Mouse (Mus musculus) forebrain, embryonic 15.5 days (tissue): ENCODE measurements at regions not wholly inside any gene's neighbourhood (a gene's known extent, or its start where the extent isn't known, plus 50 kb on each side); places are given as distances from the start of the nearest gene placed in this dataset.

Experiments
- ATAC-seq: fragments of 200-750 bp; cut with Nextera tagmentation; replicated peaks from 2 replicates; pipeline ENCODE4 v1.8.0; 2017; ENCODE audit warnings: mild to moderate bottlenecking, moderate TSS enrichment, moderate library complexity
- H3K27ac ChIP-seq: fragments of 300-500 bp; sonication (generic); replicated peaks from 2 replicates; pipeline ENCODE4 v1.5.1; 2015; ENCODE audit warnings: mild to moderate bottlenecking, inconsistent platforms
- H3K27me3 ChIP-seq: fragments of 300-500 bp; sonication (generic); 2 replicates; pipeline ENCODE4 v1.6.1; 2015; ENCODE audit warnings: inconsistent platforms
- H3K36me3 ChIP-seq: fragments of 300-500 bp; sonication (generic); 2 replicates; pipeline ENCODE4 v1.6.1; 2015; ENCODE audit warnings: mild to moderate bottlenecking, inconsistent platforms
- H3K4me1 ChIP-seq: fragments of 300-500 bp; sonication (generic); 2 replicates; pipeline ENCODE4 v1.6.1; 2015; ENCODE audit warnings: inconsistent platforms
- H3K4me2 ChIP-seq: fragments of 300-500 bp; sonication (generic); replicated peaks from 2 replicates; pipeline ENCODE4 v1.6.1; 2015; ENCODE audit warnings: mild to moderate bottlenecking, inconsistent platforms
- H3K4me3 ChIP-seq: fragments of 300-500 bp; sonication (generic); 2 replicates; pipeline ENCODE4 v1.5.1; 2015; ENCODE audit warnings: mild to moderate bottlenecking, inconsistent platforms
- H3K9ac ChIP-seq: fragments of 300-500 bp; sonication (generic); replicated peaks from 2 replicates; pipeline ENCODE4 v1.6.1; 2015; ENCODE audit warnings: mild to moderate bottlenecking, inconsistent platforms
- H3K9me3 ChIP-seq: fragments of 300-500 bp; sonication (generic); 2 replicates; pipeline ENCODE4 v1.6.1; 2016; ENCODE audit warnings: inconsistent platforms
- whole genome bisulfite sequencing: fragments of 180-500 bp; shearing (Covaris S2); methylation state at CpG from one replicate; pipeline ENCODE4 v1.1.7; 2015; ENCODE audit warnings: mixed read lengths; 5-methylcytosine and 5-hydroxymethylcytosine counted together

- Histone ChIP-seq H3K27me3 (no peaks in the 10 kb centered on the region), H3K9ac (no peak overlapping the region), H3K4me1 (no peaks in the 10 kb centered on the region), H3K4me3 (no peak overlapping the region), H3K9me3 (no peaks in the 10 kb centered on the region), H3K27ac (no peak overlapping the region), H3K36me3 (no peaks in the 10 kb centered on the region), H3K4me2 (no peak overlapping the region)
- 76% methylated on average over 7 of the region's 7 CpGs for WGBS
- ATAC-seq = peak; percentile 72; the same call in 1 of the 2 replicates
Observed at GRCm38 (mm10) chr15:67495001-67495658, 994.4 kb upstream of the Lrrc6 start.

- Histone ChIP-seq H3K4me1 (no peaks in the 10 kb centered on the region), H3K9me3 (no peaks in the 10 kb centered on the region), H3K27me3 (no peaks in the 10 kb centered on the region), H3K4me3 (no peak overlapping the region), H3K9ac (no peak overlapping the region), H3K4me2 (no peak overlapping the region), H3K27ac (no peak overlapping the region), H3K36me3 (no peaks in the 10 kb centered on the region)
- ATAC-seq = no peak
- 85% methylated on average over 2 of the region's 2 CpGs for WGBS
Observed at GRCm38 (mm10) chr15:67481733-67482132, 981.0 kb upstream of the Lrrc6 start.

GRCm38 (mm10) chr15:67474325-67474724, 973.6 kb upstream of the Lrrc6 start:
- no peak for ATAC-seq
- WGBS = 93% methylated on average over 5 of the region's 5 CpGs
- no peak overlapping the region for H3K9ac ChIP-seq

GRCm38 (mm10) chr15:67472979-67473378, 972.3 kb upstream of the Lrrc6 start:
- no peak overlapping the region for H3K27ac ChIP-seq
- H3K27me3 ChIP-seq = no peaks in the 10 kb centered on the region
- H3K4me3 ChIP-seq = no peak overlapping the region
- H3K4me1 ChIP-seq = no peaks in the 10 kb centered on the region
- no peaks in the 10 kb centered on the region for H3K36me3 ChIP-seq
- no peak overlapping the region for H3K4me2 ChIP-seq
- no peak overlapping the region for H3K9ac ChIP-seq
- no peaks in the 10 kb centered on the region for H3K9me3 ChIP-seq
- no peak for ATAC-seq

More at GRCm38 (mm10) chr15:67474325-67474724, 973.6 kb upstream of the Lrrc6 start:
- Histone ChIP-seq H3K4me1 (no peaks in the 10 kb centered on the region), H3K9me3 (no peaks in the 10 kb centered on the region), H3K4me2 (no peak overlapping the region), H3K4me3 (no peak overlapping the region), H3K36me3 (no peaks in the 10 kb centered on the region), H3K27me3 (no peaks in the 10 kb centered on the region), H3K27ac (no peak overlapping the region)

GRCm38 (mm10) chr15:67471283-67471682, 970.6 kb upstream of the Lrrc6 start:
- no peaks in the 10 kb centered on the region for H3K9me3 ChIP-seq
- no peak overlapping the region for H3K27ac ChIP-seq
- H3K4me1 ChIP-seq = no peaks in the 10 kb centered on the region
- 97% methylated on average over 1 of the region's 1 CpGs for WGBS
- no peaks in the 10 kb centered on the region for H3K36me3 ChIP-seq
- H3K4me3 ChIP-seq = no peak overlapping the region
- H3K9ac ChIP-seq = no peak overlapping the region
- H3K4me2 ChIP-seq = no peak overlapping the region
- no peaks in the 10 kb centered on the region for H3K27me3 ChIP-seq
- ATAC-seq = no peak

GRCm38 (mm10) chr15:67470036-67470435, 969.3 kb upstream of the Lrrc6 start:
- Histone ChIP-seq H3K27me3 (no peaks in the 10 kb centered on the region), H3K9me3 (no peaks in the 10 kb centered on the region), H3K4me2 (no peak overlapping the region), H3K9ac (no peak overlapping the region), H3K27ac (no peak overlapping the region), H3K36me3 (no peaks in the 10 kb centered on the region), H3K4me1 (no peaks in the 10 kb centered on the region), H3K4me3 (no peak overlapping the region)
- no peak for ATAC-seq

GRCm38 (mm10) chr15:67467404-67468345, 967.0 kb upstream of the Lrrc6 start:
- H3K27me3 ChIP-seq = no peaks in the 10 kb centered on the region
- no peak for ATAC-seq
- WGBS = 40% methylated on average over 4 of the region's 4 CpGs

GRCm38 (mm10) chr15:67462863-67463262, 962.2 kb upstream of the Lrrc6 start:
- Histone ChIP-seq H3K36me3 (no peaks in the 10 kb centered on the region), H3K27ac (no peak overlapping the region), H3K27me3 (no peaks in the 10 kb centered on the region), H3K4me3 (no peak overlapping the region), H3K4me1 (no peaks in the 10 kb centered on the region), H3K9ac (no peak overlapping the region), H3K9me3 (no peaks in the 10 kb centered on the region), H3K4me2 (no peak overlapping the region)
- 92% methylated on average over 3 of the region's 3 CpGs for WGBS
- ATAC-seq = no peak

More at GRCm38 (mm10) chr15:67467404-67468345, 967.0 kb upstream of the Lrrc6 start:
- H3K36me3 ChIP-seq = no peaks in the 10 kb centered on the region
- H3K4me2 ChIP-seq = no peak overlapping the region
- no peaks in the 10 kb centered on the region for H3K9me3 ChIP-seq
- no peak overlapping the region for H3K4me3 ChIP-seq
- H3K4me1 ChIP-seq = no peaks in the 10 kb centered on the region
- H3K27ac ChIP-seq = no peak overlapping the region
- H3K9ac ChIP-seq = no peak overlapping the region

GRCm38 (mm10) chr15:67460384-67460783, 959.7 kb upstream of the Lrrc6 start:
- no peaks in the 10 kb centered on the region for H3K36me3 ChIP-seq
- no peak overlapping the region for H3K9ac ChIP-seq
- H3K4me2 ChIP-seq = no peak overlapping the region
- no peaks in the 10 kb centered on the region for H3K27me3 ChIP-seq
- H3K4me1 ChIP-seq = no peaks in the 10 kb centered on the region
- no peaks in the 10 kb centered on the region for H3K9me3 ChIP-seq
- ATAC-seq = no peak
- 77% methylated on average over 1 of the region's 1 CpGs for WGBS
- H3K27ac ChIP-seq = no peak overlapping the region
- no peak overlapping the region for H3K4me3 ChIP-seq

- 27% methylated on average over 2 of the region's 2 CpGs for WGBS
- Histone ChIP-seq H3K4me3 (no peak overlapping the region), H3K4me1 (no peaks in the 10 kb centered on the region), H3K27me3 (no peaks in the 10 kb centered on the region; the same call in 1 of the 2 replicates), H3K9ac (no peak overlapping the region), H3K4me2 (no peak overlapping the region), H3K9me3 (no peaks in the 10 kb centered on the region), H3K36me3 (no peaks in the 10 kb centered on the region), H3K27ac (no peak overlapping the region)
- ATAC-seq = peak; percentile 55
Observed at GRCm38 (mm10) chr15:67434284-67434683, 933.6 kb upstream of the Lrrc6 start.

- Histone ChIP-seq H3K9ac (no peak overlapping the region), H3K36me3 (no peaks in the 10 kb centered on the region), H3K4me3 (no peak overlapping the region), H3K27ac (no peak overlapping the region), H3K27me3 (no peaks in the 10 kb centered on the region), H3K4me1 (no peaks in the 10 kb centered on the region), H3K4me2 (no peak overlapping the region), H3K9me3 (no peaks in the 10 kb centered on the region)
- WGBS = 76% methylated on average over 3 of the region's 3 CpGs
- no peak for ATAC-seq
Observed at GRCm38 (mm10) chr15:67423922-67424321, 923.2 kb upstream of the Lrrc6 start.

GRCm38 (mm10) chr15:67422277-67422953, 921.7 kb upstream of the Lrrc6 start:
- Histone ChIP-seq H3K4me1 (no peaks in the 10 kb centered on the region), H3K4me2 (no peak overlapping the region), H3K27ac (no peak overlapping the region), H3K9ac (no peak overlapping the region), H3K9me3 (no peaks in the 10 kb centered on the region), H3K36me3 (no peaks in the 10 kb centered on the region), H3K27me3 (no peaks in the 10 kb centered on the region), H3K4me3 (no peak overlapping the region)
- no peak for ATAC-seq
- 52% methylated on average over 8 of the region's 8 CpGs for WGBS
